In genomic region chr17:60951464-60951863, GRCm38 (mm10) we compare ENCODE assay signal across 20 mouse cellular contexts.
DNase-seq lines count a peak whose midpoint lies in the region; ATAC-seq and TF ChIP-seq lines count a peak whose summit lies in the region.
"Had no signal": no experiment of that assay in that cellular context is flagged by ENCODE, and none has a peak within 500 bp of the region (broad histone marks: within the 10 kb centered on the region; RNA-seq: fewer than 3 reads in every experiment).

No protein-coding gene starts in this region.

- no peak overlapping the region for H3K27ac ChIP-seq in midbrain, embryonic 14.5 days (replicated peaks; ENCODE audit: low read depth, low read length)
- no peak overlapping the region for H3K27ac ChIP-seq in midbrain, embryonic 11.5 days (ENCODE audit: low read depth, low read length)
- no peak overlapping the region for H3K27ac ChIP-seq in stomach, postnatal 0 days (replicated peaks)
- H3K27ac ChIP-seq: embryonic facial prominence, embryonic 13.5 days; forebrain, embryonic 10.5 days; heart, embryonic 10.5 days; hindbrain, embryonic 12.5 days had no signal

- no peak overlapping the region for H3K9ac ChIP-seq in midbrain, embryonic 14.5 days (replicated peaks; ENCODE audit: low read length)
- no peak overlapping the region for H3K9ac ChIP-seq in midbrain, embryonic 11.5 days (ENCODE audit: low read length)
- H3K9ac ChIP-seq in stomach, postnatal 0 days (ENCODE audit: low read length), result no peak overlapping the region
- H3K9ac ChIP-seq: embryonic facial prominence, embryonic 13.5 days; hindbrain, embryonic 12.5 days had no signal

- TF ChIP-seq EP300 in stomach, postnatal 0 days (optimal IDR thresholded peaks at IDR 0.05), result no peak

- TF ChIP-seq CTCF in stomach, postnatal 0 days (IDR thresholded peaks at IDR 0.05; ENCODE audit: low read depth), result no peak

- no peak overlapping the region for H3K4me2 ChIP-seq in midbrain, embryonic 14.5 days (ENCODE audit: low read length)
- no peak overlapping the region for H3K4me2 ChIP-seq in midbrain, embryonic 11.5 days
- no peak overlapping the region for H3K4me2 ChIP-seq in stomach, postnatal 0 days (replicated peaks; ENCODE audit: low read depth)
- H3K4me2 ChIP-seq: embryonic facial prominence, embryonic 13.5 days; hindbrain, embryonic 12.5 days had no signal

- no peaks in the 10 kb centered on the region for H3K9me3 ChIP-seq in midbrain, embryonic 14.5 days (ENCODE audit: control insufficient read depth, low read length)
- H3K9me3 ChIP-seq in midbrain, embryonic 11.5 days (ENCODE audit: control insufficient read depth, low read length), result no peaks in the 10 kb centered on the region
- no peaks in the 10 kb centered on the region for H3K9me3 ChIP-seq in stomach, postnatal 0 days (ENCODE audit: control insufficient read depth, low read length)
- H3K9me3 ChIP-seq: embryonic facial prominence, embryonic 13.5 days; forebrain, embryonic 10.5 days; heart, embryonic 10.5 days; hindbrain, embryonic 12.5 days had no signal

- H3K4me1 ChIP-seq in midbrain, embryonic 14.5 days (ENCODE audit: control insufficient read depth, insufficient read depth, low read length), result no peaks in the 10 kb centered on the region
- no peaks in the 10 kb centered on the region for H3K4me1 ChIP-seq in midbrain, embryonic 11.5 days (ENCODE audit: control insufficient read depth, insufficient read depth, low read length)
- H3K4me1 ChIP-seq in stomach, postnatal 0 days (replicated peaks; ENCODE audit: control insufficient read depth, insufficient read depth), result no peaks in the 10 kb centered on the region
- H3K4me1 ChIP-seq: embryonic facial prominence, embryonic 13.5 days; forebrain, embryonic 10.5 days; heart, embryonic 10.5 days; hindbrain, embryonic 12.5 days had no signal

- no peaks in the 10 kb centered on the region for H3K27me3 ChIP-seq in midbrain, embryonic 14.5 days (ENCODE audit: control insufficient read depth, insufficient read depth, low read length)
- H3K27me3 ChIP-seq in midbrain, embryonic 11.5 days (ENCODE audit: control insufficient read depth, insufficient read depth, low read length), result no peaks in the 10 kb centered on the region
- no peaks in the 10 kb centered on the region for H3K27me3 ChIP-seq in stomach, postnatal 0 days (ENCODE audit: control insufficient read depth, insufficient read depth, low read length)
- H3K27me3 ChIP-seq: embryonic facial prominence, embryonic 13.5 days; hindbrain, embryonic 12.5 days had no signal

- H3K4me3 ChIP-seq in midbrain, embryonic 14.5 days (replicated peaks; ENCODE audit: low read depth, low read length), result no peak overlapping the region
- H3K4me3 ChIP-seq in midbrain, embryonic 11.5 days (ENCODE audit: low read depth, low read length), result no peak overlapping the region
- H3K4me3 ChIP-seq in stomach, postnatal 0 days (ENCODE audit: low read depth, low read length), result no peak overlapping the region
- H3K4me3 ChIP-seq: embryonic facial prominence, embryonic 13.5 days; forebrain, embryonic 10.5 days; heart, embryonic 10.5 days; hindbrain, embryonic 12.5 days had no signal

- DNase-seq in midbrain, embryonic 14.5 days, result peak; percentile 16
- no peak for DNase-seq in midbrain, embryonic 11.5 days (ENCODE audit: low spot score, missing footprints)
- DNase-seq in embryo, embryonic 10.5 days (ENCODE audit: low spot score), result peak; percentile 18
- DNase-seq in forelimb bud, embryonic 11.5 days (ENCODE audit: low read depth, low spot score), result peak; percentile 46
- no peak for DNase-seq in testis, postnatal 14 days (ENCODE audit: low spot score)
- no peak for DNase-seq in stomach, postnatal 0 days (ENCODE audit: low spot score)
- DNase-seq in cerebellum, postnatal 36 days, result no peak
- DNase-seq: adrenal gland, postnatal 14 days; cerebellum, adult 18-20 months; cerebellum, adult 9-11 months; heart, adult 18-20 months; heart, postnatal 10 days; heart, postnatal 4 days; kidney, adult 11 months had no signal

- WGBS in midbrain, embryonic 14.5 days, result 56% methylated on average over 1 of the region's 1 CpGs
- 61% methylated on average over 1 of the region's 1 CpGs for WGBS in midbrain, embryonic 11.5 days
- WGBS in stomach, postnatal 0 days, result 17% methylated on average over 1 of the region's 1 CpGs

- no peaks in the 10 kb centered on the region for H3K36me3 ChIP-seq in midbrain, embryonic 14.5 days (ENCODE audit: control insufficient read depth, insufficient read depth, low read length)
- H3K36me3 ChIP-seq in midbrain, embryonic 11.5 days (ENCODE audit: control insufficient read depth, insufficient read depth, low read length), result no peaks in the 10 kb centered on the region
- no peaks in the 10 kb centered on the region for H3K36me3 ChIP-seq in stomach, postnatal 0 days (ENCODE audit: control insufficient read depth, insufficient read depth, low read length)
- H3K36me3 ChIP-seq: embryonic facial prominence, embryonic 13.5 days; forebrain, embryonic 10.5 days; heart, embryonic 10.5 days; hindbrain, embryonic 12.5 days had no signal

- no peak for ATAC-seq in midbrain, embryonic 14.5 days (ENCODE audit: low FRiP score, low TSS enrichment)
- no peak for ATAC-seq in midbrain, embryonic 11.5 days (ENCODE audit: low FRiP score)
- ATAC-seq in stomach, postnatal 0 days (ENCODE audit: low FRiP score, low TSS enrichment), result no peak
- ATAC-seq: forebrain, embryonic 14.5 days; hindbrain, embryonic 16.5 days had no signal

Comparison
In these comparisons a context has a peak if more than half of its experiments do, and no peak if none do; other contexts are left out.
1. DNase-seq: peak in midbrain, embryonic 14.5 days (single experiment), embryo, embryonic 10.5 days (single experiment) and forelimb bud, embryonic 11.5 days (single experiment); none in midbrain, embryonic 11.5 days (single experiment), testis, postnatal 14 days (single experiment), stomach, postnatal 0 days (single experiment) and cerebellum, postnatal 36 days (0 of 2).